Mouse (Mus musculus) brain, embryonic 14.5 days (tissue): ENCODE measurements around the gene Tram2. TPM values are rescaled to one million over a fixed set of nuclear protein-coding genes. Genes with fewer than 3 reads are reported as not detected.

Experiments used
- DNase-seq: peaks from one replicate; pipeline ENCODE4 v3.0.0-alpha.2; 2011; ENCODE audit warnings: low read depth
- CTCF ChIP-seq: fragments of 200-500 bp; IDR thresholded peaks from 2 replicates; pipeline ENCODE4 v1.5.1; 2012; ENCODE audit warnings: inconsistent platforms, mild to moderate bottlenecking, moderate library complexity, borderline replicate concordance; ENCODE audit not compliant: insufficient read depth, insufficient read length; ENCODE audit errors: extremely low read depth
- POLR2A ChIP-seq: fragments of 200-500 bp; IDR thresholded peaks from 2 replicates; pipeline ENCODE4 v1.6.1; 2012; ENCODE audit warnings: mild to moderate bottlenecking, inconsistent platforms, borderline replicate concordance; ENCODE audit not compliant: poor library complexity, insufficient read depth, insufficient read length, severe bottlenecking; ENCODE audit errors: extremely low read depth
- polyA plus RNA-seq: library from polyadenylated mRNA; depleted of rRNA; stranded (reverse); fragments of >200 nt; gene quantifications from 2 replicates; pipeline ENCODE4 v1.2.3, GENCODE M21; 2012

Gene Tram2
- polyA plus RNA-seq, 1 experiment: 5.2 TPM

DNA sequence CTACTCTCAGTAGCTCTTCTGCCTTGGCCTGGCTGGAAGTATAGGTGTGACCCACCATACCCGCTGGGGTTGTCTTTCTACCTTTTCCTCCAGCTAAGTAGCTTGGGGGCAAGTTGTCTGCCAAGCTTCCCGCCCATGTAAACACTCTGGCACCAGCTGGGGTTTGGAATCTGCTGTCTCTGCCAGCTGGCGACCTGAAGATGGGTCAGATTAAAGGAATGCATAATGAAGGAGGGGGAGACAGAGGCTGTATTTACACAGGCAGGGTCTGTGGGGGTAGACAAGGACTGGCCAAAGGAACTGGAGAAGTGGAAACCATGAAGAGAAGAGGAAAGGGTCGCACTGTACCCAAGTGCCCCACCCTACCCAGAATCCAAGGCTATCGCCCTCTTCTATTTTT lies 26.4 kb downstream of the Tram2 start:
- DNase-seq: peak; percentile 80
- TF ChIP-seq CTCF: no peak
- no peak for TF ChIP-seq POLR2A

DNA sequence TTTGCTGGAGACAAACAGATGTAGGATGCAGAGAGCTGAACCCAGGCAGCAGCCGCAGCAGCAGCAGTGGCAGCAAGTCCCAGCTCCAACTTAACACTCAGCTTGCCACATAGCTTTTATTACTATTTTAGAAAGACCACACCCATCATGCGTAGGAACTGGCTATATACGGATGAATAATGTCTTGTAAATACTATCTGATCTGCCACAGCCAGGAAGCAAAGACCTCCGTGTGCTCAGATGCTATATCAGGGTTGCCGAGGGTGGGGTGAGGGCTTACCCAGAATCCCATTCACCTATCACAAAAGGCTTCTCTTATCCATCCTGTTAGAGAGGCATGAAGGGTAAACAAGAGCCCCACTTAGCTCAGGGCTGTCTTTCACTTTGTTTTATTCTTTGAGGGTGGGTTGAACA lies 26.9 kb downstream of the Tram2 start:
- TF ChIP-seq POLR2A: no peak
- no peak for TF ChIP-seq CTCF
- peak; percentile 53 for DNase-seq

DNA sequence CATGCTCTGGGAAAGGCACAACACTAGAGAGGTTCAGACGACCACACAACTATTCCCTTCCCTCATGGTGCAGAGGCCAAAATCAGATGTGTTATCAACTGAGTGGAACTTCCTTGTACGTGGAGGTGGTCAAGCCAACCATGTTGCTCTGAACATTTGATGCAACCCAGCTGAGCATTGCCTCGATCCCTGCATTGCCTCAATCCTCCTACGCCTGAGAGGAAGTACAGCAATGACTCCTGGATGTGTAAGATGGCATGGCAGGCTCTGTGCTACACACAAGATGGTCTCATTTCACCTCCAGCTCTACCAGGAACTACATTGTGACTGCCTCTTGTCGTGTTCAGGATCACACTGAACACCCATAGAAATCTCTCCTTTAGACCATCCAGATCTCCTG lies 30.0 kb downstream of the Tram2 start:
- no peak for DNase-seq
- TF ChIP-seq POLR2A (no peak), CTCF (no peak)

DNA sequence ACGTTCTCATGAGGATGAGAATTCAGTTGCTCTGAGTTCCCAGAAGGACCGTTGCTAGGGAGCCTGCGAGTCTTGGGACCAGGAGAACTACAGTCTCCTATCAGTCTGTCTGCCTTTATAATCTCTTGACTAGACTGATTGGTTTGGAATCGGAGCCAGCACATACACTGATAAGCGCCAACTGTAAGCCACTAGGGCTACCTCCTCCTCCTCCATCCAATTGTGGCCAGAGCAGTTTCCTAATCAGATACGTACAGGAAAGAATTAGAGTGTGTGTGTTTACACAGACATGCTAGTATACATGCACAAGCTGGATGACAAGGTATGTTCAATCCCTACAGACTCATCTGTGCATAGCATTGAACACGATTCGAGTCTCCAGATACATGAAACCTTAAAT lies 30.6 kb downstream of the Tram2 start:
- DNase-seq: no peak
- TF ChIP-seq CTCF: no peak
- TF ChIP-seq POLR2A: no peak

DNA sequence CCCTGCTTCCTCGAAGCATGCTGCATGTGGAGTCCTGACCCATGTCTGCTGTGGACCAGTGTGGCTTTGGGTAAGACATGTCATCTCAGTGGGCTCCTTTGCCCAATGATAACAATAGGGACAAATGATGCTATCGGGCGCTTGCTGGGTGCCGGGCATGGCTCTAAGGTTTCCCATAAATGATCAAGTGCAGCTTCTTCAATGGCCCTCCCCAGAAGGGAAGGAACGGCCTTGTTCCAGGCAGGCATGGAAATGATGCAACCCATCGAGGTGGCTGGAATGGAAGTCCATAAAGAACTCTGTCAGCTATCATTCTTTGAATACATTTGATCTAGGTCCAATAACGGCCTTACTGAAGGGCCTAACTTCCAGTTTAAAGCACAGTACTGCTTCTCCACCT lies 36.6 kb downstream of the Tram2 start:
- no peak for TF ChIP-seq POLR2A
- no peak for TF ChIP-seq CTCF
- no peak for DNase-seq

DNA sequence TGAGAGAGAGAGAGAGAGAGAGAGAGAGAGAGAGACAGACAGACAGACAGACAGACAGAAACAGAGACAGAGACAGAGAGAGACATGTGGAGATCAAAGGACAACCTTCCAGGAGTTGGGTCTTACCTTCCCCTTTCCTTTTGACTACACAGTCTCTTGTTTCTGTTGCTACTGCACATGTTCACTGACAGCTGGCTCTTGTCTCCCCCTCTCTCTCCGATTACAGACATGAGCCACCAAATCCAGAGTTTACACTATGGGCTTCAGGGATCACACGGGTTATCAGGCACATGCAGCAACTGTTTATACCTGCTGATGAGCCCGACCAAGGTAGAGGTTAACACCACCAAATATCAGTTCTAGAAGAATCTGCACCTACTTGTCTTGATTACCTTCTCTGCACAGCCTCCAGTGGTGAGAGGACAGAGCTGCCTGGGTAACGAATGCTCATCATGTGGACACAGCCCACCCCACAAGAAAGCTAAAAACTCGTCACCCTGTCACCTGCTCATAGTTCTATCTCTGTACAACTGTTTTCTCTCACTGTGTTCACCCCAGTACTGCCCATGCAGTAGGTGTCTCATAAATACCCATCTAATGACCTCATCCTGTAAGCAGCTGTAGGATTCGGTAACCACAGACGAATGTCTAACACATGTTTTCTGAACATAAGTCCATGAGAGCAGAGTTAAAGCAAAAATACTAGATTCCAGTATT lies 38.3 kb downstream of the Tram2 start:
- no peak for DNase-seq
- TF ChIP-seq POLR2A: no peak
- no peak for TF ChIP-seq CTCF

DNA sequence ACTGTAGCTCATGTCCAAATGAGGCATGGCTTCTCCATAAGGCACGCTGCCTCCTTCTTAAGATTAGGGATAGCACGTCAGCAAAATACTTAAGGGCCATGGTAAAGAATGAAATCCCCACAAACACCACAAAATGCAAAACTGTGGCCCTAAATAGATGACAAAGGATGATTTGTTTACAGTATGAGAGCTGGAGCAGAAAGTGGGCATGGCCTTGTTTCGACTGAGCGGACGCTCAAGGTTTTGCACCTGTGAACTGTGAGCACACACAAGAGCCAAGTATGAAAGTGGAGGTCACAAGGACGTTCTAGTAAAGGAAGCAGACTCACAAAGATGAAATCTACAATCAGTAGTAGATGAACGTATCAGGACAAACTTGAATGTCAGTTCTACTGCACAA lies 38.9 kb downstream of the Tram2 start:
- no peak for DNase-seq
- TF ChIP-seq POLR2A (no peak), CTCF (no peak)

DNA sequence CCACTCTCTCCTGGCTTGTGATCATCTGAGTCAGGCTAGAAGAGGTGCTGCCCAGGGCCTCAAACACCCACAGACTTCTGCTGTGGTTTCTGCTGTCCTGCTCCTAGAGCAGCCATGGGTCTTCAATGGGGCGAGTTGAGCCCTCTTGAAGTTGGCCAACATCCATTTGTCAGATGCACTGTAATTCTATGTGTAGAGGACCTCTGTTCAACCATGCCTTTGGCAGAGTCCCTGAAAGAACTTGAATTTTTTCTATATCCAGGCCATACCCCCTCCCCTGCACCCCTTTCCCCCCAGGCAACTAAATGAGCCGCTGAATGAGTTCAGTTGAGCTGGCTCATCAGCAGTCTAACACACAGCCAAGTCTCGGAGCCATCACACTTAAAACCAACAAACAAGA lies 39.5 kb downstream of the Tram2 start:
- DNase-seq: peak; percentile 12

DNA sequence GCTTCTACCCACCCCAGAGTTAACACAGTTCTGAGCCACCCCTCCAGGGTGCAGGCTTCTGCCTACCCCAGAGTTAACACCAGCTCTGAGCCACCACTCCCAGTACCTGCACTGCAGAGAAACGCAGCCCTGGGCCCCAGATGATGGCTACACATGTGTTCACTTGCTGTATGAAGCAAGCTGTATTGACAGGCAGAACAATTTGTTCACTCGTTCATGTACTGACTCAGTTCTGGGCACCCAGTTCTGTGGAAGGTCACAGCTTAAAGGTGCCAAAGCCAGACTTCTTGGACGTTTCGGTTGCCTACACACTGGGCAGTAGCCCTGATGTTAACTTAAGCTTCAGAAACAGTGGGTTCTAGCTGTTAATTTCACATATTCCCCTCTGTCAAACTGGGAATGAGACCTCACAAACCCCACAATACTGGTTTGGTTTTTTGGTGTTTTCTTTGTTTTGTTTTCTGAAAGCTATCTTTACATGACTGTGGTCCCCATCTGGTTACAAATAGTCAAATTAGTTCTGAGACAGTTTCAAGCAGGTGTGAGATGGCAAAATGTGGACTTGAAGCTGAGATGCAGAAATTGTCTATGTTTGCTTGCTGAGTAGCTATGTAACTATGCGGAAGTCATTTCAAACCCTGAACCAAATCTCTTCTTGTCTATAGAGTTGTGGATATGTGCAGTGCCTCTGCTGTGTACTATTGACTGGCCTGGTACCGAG lies 41.0 kb downstream of the Tram2 start:
- DNase-seq: no peak
- no peak for TF ChIP-seq POLR2A
- no peak for TF ChIP-seq CTCF

More for the DNA sequence above, 39.5 kb downstream of the Tram2 start:
- TF ChIP-seq CTCF (no peak), POLR2A (no peak)

DNA sequence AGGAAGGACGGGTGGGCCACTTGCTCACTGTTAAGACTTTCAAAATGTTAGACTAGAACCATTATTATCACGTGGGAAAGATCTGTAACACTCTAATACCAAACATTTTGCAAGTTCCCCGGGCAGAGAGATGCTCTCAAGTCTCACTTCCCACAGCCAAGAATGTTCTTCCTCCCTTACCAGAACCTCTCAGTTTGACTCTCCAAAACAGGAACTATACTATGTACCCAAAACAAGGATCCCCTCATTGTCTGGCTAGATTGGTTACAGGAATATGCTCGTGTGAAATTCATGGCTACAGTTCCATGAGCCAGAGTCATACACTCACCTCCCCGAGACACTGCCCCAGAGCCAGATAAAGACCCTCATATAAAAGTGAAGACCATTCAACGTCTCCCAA lies 43.2 kb downstream of the Tram2 start:
- TF ChIP-seq CTCF (no peak), POLR2A (no peak)
- DNase-seq: no peak

DNA sequence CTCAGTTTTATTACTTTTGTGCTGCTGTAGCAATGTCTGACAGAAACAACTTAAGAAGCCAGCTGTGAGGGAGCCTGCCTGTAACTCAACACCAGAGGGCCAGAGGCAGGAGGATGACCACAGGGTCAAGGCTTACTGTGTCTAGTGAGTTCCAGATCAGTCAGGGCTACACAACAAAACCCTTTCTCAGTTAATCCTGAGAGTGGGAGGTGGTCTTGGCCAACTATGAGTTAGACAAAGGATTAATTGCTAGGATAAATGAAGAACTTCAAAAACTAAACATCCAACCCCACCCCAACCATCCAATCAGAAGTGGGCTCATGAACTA lies 45.3 kb downstream of the Tram2 start:
- DNase-seq: no peak
- TF ChIP-seq POLR2A (no peak), CTCF (no peak)
